Mouse (Mus musculus): ENCODE data around the gene Galp.
"Not testable (repeated sequence)": the region's sequence is repeated elsewhere in the genome, so short reads cannot be mapped to it uniquely, and the experiment has no call there.

Gene Galp

DNA sequence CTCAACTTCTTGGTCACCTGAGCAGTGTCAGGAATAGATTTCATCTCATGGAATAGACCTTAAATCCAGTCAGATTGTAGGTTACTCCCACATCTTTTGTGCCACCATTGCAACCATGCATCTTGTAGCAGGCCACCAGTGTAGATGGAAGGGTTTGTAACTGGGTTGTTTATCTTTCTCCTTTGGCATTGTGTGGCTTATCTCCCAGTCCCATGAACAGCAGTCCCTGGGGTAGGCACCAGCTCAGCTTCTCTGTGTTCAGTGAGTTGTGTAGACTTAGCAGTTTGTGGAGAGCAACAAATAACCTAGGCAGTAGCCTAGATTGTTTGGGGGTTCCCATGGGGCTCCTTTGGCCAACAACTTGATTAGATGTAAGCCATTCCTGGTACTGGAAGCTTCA, 14.0 kb upstream of the Galp start:
- DNase-seq, result no peak

- no peak for DNase-seq
Observed at GRCm38 (mm10) chr7:6183802-6184201, 13.1 kb upstream of the Galp start.

- DNase-seq, result no peak
Observed at GRCm38 (mm10) chr7:6184521-6184920, 12.4 kb upstream of the Galp start.

DNA sequence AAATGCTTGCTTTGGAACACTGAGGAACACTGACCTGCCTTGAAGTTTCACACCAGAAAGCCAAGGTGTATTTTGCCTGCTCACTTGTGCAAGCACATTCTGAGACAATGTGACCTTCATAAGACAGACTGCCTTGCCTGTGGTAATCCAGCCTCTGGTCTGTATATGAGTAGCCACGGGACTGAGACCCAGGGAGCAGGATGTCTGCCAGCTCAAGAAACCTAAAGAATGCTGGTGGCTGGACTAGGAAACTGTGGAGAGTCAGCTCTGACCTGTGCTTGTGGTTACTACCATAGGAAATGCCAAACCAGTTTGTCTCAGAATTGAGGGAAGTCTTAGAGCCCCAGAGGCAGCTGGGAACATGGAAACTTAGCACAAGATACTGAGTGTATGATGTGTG, 11.5 kb upstream of the Galp start:
- DNase-seq, result no peak

DNA sequence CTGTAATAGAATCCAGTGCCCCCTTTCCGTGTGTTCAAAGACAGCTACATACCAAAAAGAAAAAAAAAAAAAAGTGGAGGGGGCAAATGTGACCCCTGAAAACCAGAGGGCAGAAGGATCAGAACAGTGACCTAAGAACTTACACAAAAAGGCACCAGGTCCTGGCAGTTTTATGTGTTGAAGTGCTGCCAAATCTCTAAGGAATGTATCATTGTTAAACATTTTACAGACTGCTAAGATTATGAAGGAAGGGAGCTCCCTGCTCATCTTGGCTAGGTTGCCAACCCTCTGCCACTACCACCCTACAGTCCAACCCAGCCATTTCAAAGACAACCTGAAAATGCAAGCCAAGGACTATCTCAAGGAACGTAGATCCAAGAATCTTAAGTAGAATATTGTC, 10.7 kb upstream of the Galp start:
- no peak for DNase-seq

DNA sequence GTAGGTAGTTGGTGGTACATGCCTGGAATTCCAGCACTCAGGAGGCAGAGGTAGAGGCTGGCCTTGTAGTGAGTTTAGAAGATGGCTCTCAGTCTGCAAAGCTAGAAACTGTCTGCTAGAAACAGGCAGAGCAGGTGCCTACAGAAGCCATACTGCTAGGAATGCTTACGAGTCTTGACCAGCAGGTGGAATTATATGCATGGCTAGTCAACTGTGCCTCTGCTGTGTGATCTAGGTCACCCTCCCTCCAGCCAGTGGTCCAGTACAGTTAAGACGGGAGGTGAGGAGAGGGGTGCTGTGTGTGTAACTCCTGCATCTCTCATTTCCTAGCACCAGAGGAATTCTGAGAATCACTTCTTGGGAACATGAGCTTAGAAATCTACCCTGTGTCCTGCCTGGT, 10.1 kb upstream of the Galp start:
- no peak for DNase-seq

- no peak for DNase-seq
Observed at GRCm38 (mm10) chr7:6189542-6189941, 7.3 kb upstream of the Galp start.

GRCm38 (mm10) chr7:6191376-6191775, 5.5 kb upstream of the Galp start:
- DNase-seq, result peak; percentile 92

DNA sequence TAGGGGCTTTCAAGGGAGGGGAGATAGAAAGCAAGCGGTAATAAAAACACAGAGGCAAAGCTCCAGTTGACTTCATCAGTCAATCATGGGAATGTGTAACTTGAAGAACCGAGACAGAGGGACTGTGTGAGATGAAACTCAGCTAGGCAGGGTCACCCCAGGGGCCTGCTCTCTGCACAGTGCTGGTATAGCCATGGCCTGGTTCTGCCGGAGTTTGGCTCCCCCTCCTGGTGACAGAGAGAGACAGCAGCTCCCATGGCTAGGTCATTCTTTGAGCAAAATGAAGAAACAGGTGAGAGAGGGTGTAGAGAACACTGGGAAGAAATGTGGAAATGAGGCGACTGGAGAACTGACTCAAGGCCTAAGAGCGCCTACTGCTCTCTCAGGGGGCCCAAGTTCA, 2.8 kb upstream of the Galp start:
- DNase-seq, result peak; percentile 75

DNA sequence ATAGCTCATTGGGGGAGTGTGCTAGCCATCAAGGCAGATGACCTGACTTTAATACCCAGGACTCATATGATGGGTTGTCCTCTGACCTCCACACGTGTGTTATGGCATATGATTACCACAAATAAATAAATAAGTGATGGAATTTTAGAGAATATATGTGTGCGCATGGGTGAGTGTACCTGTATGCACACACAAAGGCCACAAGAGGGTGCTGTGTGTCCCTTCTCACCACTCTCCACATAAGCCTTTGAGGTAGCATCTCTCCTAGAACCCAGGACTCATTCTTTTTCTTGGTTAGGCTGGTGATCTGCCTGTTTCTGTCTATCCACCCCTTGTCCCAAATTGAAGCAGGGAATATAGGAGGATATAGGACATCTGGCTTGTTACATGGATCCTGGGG, 1.1 kb upstream of the Galp start:
- no peak for DNase-seq

- no peak for DNase-seq
Observed at GRCm38 (mm10) chr7:6204200-6204599, 7.3 kb downstream of the Galp start.

GRCm38 (mm10) chr7:6213144-6213543, 16.3 kb downstream of the Galp start:
- peak; percentile 66 for DNase-seq

- not testable (repeated sequence) for DNase-seq
Observed at GRCm38 (mm10) chr7:6214691-6215090, 17.8 kb downstream of the Galp start.

DNA sequence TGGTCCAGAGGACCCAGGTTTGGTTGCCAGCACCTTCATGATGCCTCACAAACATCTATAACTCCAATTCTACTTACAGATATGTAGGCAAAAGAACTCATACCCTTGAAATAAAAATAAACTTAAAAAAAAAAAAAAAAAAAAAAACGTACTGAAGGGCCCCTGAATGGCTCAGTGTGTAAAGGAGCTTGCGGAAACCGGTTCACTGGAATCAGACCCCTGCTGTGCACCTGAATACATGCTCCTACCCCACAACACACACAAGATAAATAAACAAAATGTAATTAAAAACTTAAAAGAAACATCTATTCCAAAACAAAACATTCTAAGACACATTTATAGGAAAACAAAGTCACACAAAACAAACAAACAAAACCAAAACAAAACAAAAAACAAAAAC, 23.3 kb downstream of the Galp start:
- no peak for DNase-seq

GRCm38 (mm10) chr7:6221978-6222377, 25.1 kb downstream of the Galp start, which contains the start of gene Zscan5b:
TSS of gene Zscan5b (plus strand) at chr7:6222278.
- DNase-seq, result no peak

DNA sequence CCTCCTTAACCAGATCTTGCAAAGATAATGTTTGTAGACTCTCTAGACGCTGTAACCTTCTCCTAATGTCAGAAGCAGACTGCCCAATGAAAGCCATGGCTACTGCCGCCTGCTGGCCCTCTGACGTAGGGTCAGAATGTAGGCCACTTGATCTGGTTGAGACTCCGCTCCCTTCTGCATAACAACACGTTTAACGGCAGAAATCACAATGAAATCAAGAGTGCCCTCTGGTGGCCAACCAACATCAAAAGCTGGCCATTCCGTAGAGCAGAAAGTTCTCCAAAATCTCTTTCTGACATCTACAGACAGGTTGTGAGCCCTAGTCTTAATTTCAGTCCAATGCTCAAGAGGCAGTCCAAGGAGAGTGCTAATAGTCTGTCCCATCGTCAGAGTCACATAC, 31.6 kb downstream of the Galp start:
- DNase-seq, result peak; percentile 11

DNA sequence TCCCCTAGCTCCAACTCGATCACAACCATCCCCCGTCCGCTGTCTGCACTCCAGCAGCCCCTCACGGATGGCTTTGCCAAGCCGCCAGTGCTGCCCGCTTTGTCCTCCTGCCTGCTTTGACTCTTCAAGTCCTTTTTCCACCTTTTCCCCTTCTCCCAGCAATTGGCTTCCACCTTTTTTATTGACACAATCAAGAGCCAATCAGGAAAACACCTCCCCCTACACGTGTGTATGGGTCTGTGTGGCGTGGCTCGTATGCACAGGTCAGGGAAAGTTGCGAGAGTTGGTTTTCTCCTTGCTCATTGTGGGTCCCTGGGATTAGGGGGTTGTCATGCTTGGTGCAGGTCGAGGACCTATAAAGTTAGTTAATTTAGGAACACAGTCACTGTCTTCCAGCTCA, 42.9 kb downstream of the Galp start:
- no peak for DNase-seq

GRCm38 (mm10) chr7:6240841-6241425, 44.0 kb downstream of the Galp start:
- DNase-seq, result peak; percentile 65

- no peak for DNase-seq
Observed at GRCm38 (mm10) chr7:6244361-6245292, 47.7 kb downstream of the Galp start.

GRCm38 (mm10) chr7:6252410-6252809, 55.5 kb downstream of the Galp start, which contains the start of gene Epp13:
TSS of gene Epp13 (plus strand) at chr7:6252710.
- DNase-seq, result no peak

DNA sequence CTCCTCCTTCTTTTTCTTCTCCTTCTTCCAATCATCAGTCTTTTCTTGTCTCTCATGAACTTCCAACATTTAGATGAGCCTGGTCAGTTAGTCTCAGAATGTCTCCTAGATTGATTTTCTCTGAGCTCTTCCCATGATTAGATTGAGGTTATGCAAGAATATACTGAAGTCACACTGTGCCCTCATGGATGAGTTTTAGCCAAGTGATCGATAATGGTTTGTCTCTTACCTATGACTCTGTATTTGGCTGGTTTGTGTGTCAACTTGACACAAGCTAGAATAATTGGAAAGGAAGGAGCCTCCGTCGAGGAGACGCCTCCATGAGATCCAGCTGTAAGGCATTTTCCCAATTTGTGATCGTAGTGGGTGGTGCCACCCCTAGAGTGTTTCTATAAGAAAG, 57.6 kb downstream of the Galp start:
- DNase-seq, result no peak

GRCm38 (mm10) chr7:6257386-6257785, 60.5 kb downstream of the Galp start:
- DNase-seq, result no peak

GRCm38 (mm10) chr7:6258232-6259220, 61.6 kb downstream of the Galp start:
- no peak for DNase-seq
